Mouse (Mus musculus) olfactory bulb, adult 2 months (tissue): Measurements from ENCODE around the gene Dgkk. TPM values are rescaled to one million over a fixed set of nuclear protein-coding genes. Genes with fewer than 3 reads are reported as not detected.
"Not testable (repeated sequence)": the region's sequence is repeated elsewhere in the genome, so short reads cannot be mapped to it uniquely, and the experiment has no call there.

Source experiments
- H3K27ac ChIP-seq: fragments of 200-500 bp; 2 replicates; pipeline ENCODE4 v1.5.1; 2012; ENCODE audit warnings: low read depth, low read length; ENCODE audit not compliant: insufficient read depth
- H3K4me1 ChIP-seq: fragments of 200-500 bp; 2 replicates; pipeline ENCODE4 v1.6.1; 2012; ENCODE audit warnings: low read length; ENCODE audit not compliant: control insufficient read depth, insufficient read depth
- H3K4me3 ChIP-seq: fragments of 200-500 bp; 2 replicates; pipeline ENCODE4 v1.5.1; 2012; ENCODE audit warnings: mild to moderate bottlenecking, low read depth, low read length, moderate library complexity; ENCODE audit not compliant: insufficient read depth
- CTCF ChIP-seq: fragments of 200-500 bp; IDR thresholded peaks from 2 replicates; pipeline ENCODE4 v1.5.1; 2012; ENCODE audit warnings: low read depth, mild to moderate bottlenecking, low read length, moderate library complexity; ENCODE audit not compliant: insufficient read depth
- POLR2A ChIP-seq: fragments of 200-500 bp; IDR thresholded peaks from 2 replicates; pipeline ENCODE4 v1.6.1; 2012; ENCODE audit warnings: mild to moderate bottlenecking, low read depth, low read length, moderate library complexity; ENCODE audit not compliant: insufficient read depth
- WGBS: fragments of 180-500 bp; shearing (Covaris S2); methylation state at CpG from one replicate; pipeline ENCODE4 v1.1.7; 2018; 5-methylcytosine and 5-hydroxymethylcytosine counted together
- polyA plus RNA-seq: library from polyadenylated mRNA; stranded (reverse); fragments of >200 nt; gene quantifications from 2 replicates; pipeline ENCODE4 v1.2.4, GENCODE M21; 2012; ENCODE audit warnings: low replicate concordance; ENCODE audit not compliant: missing spikeins, insufficient read depth, insufficient read length

The Dgkk gene
- polyA plus RNA-seq, 1 experiment = not detected

DNA sequence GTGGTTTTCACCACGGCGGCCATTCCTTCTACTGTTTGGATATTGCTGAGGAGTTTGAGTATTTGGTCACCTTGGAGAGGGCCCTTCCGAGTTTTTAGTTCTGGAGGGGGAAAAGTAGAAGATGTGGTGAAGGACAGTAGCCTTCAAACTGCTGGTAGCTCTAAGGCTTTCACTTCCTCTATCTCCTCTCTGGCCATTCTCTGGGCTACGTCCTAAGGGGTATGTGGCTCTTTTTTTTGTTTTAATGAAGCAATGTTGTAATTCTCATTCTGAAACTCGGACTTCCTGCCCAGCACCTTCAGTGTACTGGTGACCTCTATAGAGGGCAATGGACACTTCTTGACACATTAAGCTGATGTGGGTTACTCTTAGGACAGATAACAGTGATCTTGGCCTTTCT is 75.0 kb downstream of the Dgkk start:
- Histone ChIP-seq H3K4me3 (no peak overlapping the region), H3K27ac (no peak overlapping the region), H3K4me1 (no peaks in the 10 kb centered on the region)
- no peak for TF ChIP-seq CTCF
- no peak for TF ChIP-seq POLR2A
- WGBS = 76% methylated on average over 5 of the region's 5 CpGs

DNA sequence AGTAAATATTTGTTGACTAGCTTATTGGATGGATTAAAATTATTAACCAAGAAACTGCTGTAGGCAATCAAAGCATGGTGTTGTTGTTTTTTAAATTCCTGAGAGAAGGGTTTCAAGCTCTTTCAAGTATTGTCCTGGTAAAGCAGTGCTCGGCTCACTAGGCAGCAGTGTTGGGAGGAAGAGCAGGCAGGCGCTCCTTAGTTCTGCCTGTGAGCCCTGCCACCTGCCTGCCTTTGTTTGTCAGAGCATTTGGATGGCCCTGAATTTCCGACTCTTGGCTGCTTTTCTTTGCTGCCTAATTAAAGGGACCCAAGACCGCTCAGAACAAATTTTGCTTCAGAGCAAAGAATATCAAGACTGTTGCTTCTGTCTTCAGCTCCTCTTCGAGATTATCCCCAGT is 114.8 kb downstream of the Dgkk start:
- TF ChIP-seq POLR2A = no peak
- no peak for TF ChIP-seq CTCF
- Histone ChIP-seq H3K4me3 (no peak overlapping the region), H3K4me1 (no peaks in the 10 kb centered on the region), H3K27ac (no peak overlapping the region)
- 29% methylated on average over 5 of the region's 5 CpGs for WGBS

GRCm38 (mm10) chrX:6911047-6911446 is 131.9 kb downstream of the Dgkk start:
- Histone ChIP-seq H3K27ac (no peak overlapping the region), H3K4me1 (no peaks in the 10 kb centered on the region), H3K4me3 (no peak overlapping the region)
- TF ChIP-seq POLR2A (no peak), CTCF (no peak)
- 92% methylated on average over 2 of the region's 2 CpGs for WGBS

- no peak for TF ChIP-seq POLR2A
- no peak for TF ChIP-seq CTCF
- H3K4me3 ChIP-seq = no peak overlapping the region
- no peaks in the 10 kb centered on the region for H3K4me1 ChIP-seq
- WGBS = 66% methylated on average over 5 of the region's 5 CpGs
- no peak overlapping the region for H3K27ac ChIP-seq
Observed at GRCm38 (mm10) chrX:6922165-6922564, 143.1 kb downstream of the Dgkk start.

DNA sequence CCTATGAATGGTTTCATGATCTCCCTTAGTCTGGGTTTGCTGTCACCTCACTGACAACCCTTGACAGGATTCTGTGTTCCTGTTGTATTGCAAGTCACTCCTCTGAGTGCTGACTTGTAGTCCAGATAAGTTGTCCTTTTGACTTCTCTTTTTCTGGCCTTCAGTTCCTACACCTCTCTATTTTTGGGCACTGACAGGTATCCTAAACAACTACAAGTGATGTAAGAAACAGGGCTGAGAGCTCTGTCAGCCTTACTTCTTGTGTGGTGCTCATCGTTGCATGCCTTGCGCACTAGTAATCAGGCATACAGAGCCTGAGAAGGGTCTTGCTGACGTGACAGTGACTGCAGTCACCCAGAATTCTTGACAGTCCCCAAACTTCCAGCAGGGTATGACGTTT is 147.1 kb downstream of the Dgkk start:
- H3K4me1 ChIP-seq = no peaks in the 10 kb centered on the region
- WGBS = 79% methylated on average over 4 of the region's 4 CpGs
- no peak for TF ChIP-seq CTCF
- TF ChIP-seq POLR2A = no peak
- H3K4me3 ChIP-seq = no peak overlapping the region
- H3K27ac ChIP-seq = no peak overlapping the region

DNA sequence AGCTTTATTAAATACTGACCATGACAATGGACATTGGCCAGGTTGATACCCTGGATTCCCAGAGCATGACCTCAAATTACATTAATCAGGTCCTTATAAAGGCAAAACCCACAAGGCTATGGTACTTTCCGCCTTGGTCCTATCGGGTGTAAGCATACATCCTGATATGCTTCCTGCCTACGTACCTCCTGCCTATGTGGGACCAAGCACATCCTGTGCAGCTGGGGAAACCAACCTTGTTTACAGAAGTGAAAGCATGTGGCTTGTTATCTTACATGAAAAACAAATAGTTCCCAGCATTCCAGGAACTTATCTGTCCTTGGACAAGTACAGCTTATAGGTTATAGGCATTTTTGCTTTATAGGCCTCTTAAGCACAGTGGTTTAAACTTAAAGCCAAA is 189.5 kb downstream of the Dgkk start:
- TF ChIP-seq POLR2A (no peak), CTCF (no peak)
- Histone ChIP-seq H3K27ac (no peak overlapping the region), H3K4me1 (no peaks in the 10 kb centered on the region), H3K4me3 (no peak overlapping the region)
- WGBS = 89% methylated on average over 3 of the region's 3 CpGs

DNA sequence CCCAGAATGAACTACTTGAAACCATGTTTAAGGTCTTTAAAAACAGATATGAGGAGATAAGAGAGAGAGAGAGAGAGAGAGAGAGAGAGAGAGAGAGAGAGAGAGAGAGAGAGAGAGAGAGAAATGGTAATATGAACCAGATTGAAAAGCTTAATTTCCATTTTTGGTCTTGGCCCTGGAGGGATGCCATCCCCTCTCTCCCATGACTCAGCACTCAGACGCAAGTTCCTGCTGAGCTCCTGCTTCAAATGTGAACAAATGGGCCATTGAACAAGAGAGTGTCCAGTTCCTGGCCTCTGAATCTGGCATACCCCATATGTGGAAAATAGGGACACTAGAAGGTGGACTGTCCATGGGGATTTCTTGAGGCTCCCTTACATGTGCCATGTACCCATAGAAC is 192.8 kb downstream of the Dgkk start:
- Histone ChIP-seq H3K27ac (no peak overlapping the region), H3K4me3 (no peak overlapping the region), H3K4me1 (no peaks in the 10 kb centered on the region)
- no peak for TF ChIP-seq POLR2A
- no peak for TF ChIP-seq CTCF
- WGBS = 56% methylated on average over 1 of the region's 1 CpGs

DNA sequence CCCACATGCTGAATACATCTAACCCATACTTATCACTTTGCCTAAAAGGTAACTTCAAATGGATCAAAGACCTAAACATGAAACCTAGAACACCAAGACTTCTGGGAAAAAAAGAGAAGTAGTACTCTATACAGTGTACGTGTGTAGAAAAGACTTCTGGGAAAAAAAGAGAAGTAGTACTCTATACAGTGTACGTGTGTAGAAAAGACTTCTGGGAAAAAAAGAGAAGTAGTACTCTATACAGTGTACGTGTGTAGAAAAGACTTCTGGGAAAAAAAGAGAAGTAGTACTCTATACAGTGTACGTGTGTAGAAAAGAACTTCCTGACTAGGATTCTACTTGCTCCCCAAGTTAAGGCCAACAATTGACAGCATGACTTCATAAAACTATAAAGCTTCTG is 204.8 kb downstream of the Dgkk start:
- H3K4me3 ChIP-seq, H3K27ac ChIP-seq: not testable (repeated sequence)
- 76% methylated on average over 4 of the region's 4 CpGs for WGBS

More for the DNA sequence above, 204.8 kb downstream of the Dgkk start:
- H3K4me1 ChIP-seq = not testable (repeated sequence)
